Mouse (Mus musculus) midbrain, embryonic 10.5 days (tissue): Measurements from ENCODE around the gene Naa16. TPM values are rescaled to one million over a fixed set of nuclear protein-coding genes. Genes with fewer than 3 reads are reported as not detected.
"Not testable (repeated sequence)": the region's sequence is repeated elsewhere in the genome, so short reads cannot be mapped to it uniquely, and the experiment has no call there.

Experiments used
- DNase-seq: peaks from one replicate; pipeline ENCODE4 v3.0.0-alpha.2; 2017; ENCODE audit warnings: low spot score
- H3K27ac ChIP-seq: fragments of 300-500 bp; sonication (generic); replicated peaks from 2 replicates; pipeline ENCODE4 v1.5.1; 2016; ENCODE audit warnings: mild to moderate bottlenecking
- H3K27me3 ChIP-seq: fragments of 300-500 bp; sonication (generic); 2 replicates; pipeline ENCODE4 v1.6.1; 2016; ENCODE audit warnings: low read depth, mild to moderate bottlenecking; ENCODE audit not compliant: poor library complexity, severe bottlenecking
- H3K36me3 ChIP-seq: fragments of 300-500 bp; sonication (generic); 2 replicates; pipeline ENCODE4 v1.6.1; 2016; ENCODE audit warnings: mild to moderate bottlenecking, moderate library complexity
- H3K4me1 ChIP-seq: fragments of 300-500 bp; sonication (generic); 2 replicates; pipeline ENCODE4 v1.6.1; 2016
- H3K4me3 ChIP-seq: fragments of 300-500 bp; sonication (generic); 2 replicates; pipeline ENCODE4 v1.5.1; 2016; ENCODE audit warnings: mild to moderate bottlenecking, moderate library complexity
- H3K9me3 ChIP-seq: fragments of 300-500 bp; sonication (generic); replicated peaks from 2 replicates; pipeline ENCODE4 v1.6.1; 2016; ENCODE audit warnings: mild to moderate bottlenecking
- WGBS: fragments of 180-500 bp; shearing (Covaris S2); methylation state at CpG from one replicate; pipeline ENCODE4 v1.1.7; 2016; 5-methylcytosine and 5-hydroxymethylcytosine counted together
- polyA plus RNA-seq: library from polyadenylated mRNA; unstranded; fragments of >200 nt; fragmentation: Nextera tagmentation; extraction: Ambion mirVana; gene quantifications from 2 replicates; pipeline ENCODE4 v1.2.1, GENCODE M21; 2016

Naa16 gene
- polyA plus RNA-seq: 40.4 and 47.4 TPM in 2 replicates

DNA sequence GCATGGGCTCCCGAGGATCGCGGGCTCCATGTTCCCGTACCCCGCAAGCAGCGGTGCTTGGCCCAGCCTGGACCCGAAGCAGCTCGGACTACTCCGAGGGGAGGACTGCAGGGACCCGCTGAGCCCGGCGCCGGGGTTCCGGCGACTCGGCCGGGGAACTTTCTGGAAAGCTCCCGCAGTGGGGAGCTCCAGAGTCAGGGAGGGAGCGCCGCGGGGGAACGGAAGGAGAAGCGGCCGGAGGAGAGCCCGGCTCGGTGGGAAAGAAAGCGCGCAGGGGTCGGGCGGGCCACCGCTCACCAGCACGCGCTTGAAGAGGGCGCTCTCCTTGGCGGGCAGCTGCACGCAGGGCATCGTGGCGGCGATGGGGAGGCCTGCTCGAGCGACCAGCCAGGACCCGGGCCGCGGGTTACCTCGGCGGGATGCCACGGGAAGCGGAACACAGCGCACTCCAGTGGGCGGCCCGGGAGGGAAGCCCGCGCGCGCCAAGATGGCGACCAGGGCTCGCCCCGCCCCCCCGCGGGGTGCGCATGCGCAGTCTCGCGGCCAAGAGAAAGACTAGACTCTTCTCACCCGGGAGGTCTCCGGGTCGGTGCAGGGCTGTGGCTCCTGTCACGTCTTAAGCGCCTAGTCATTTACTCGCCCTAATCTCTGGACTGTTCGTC lies at the start of gene Naa16:
Gene Naa16, minus strand, starts transcription at position 514 of the 662 bp plus-strand sequence.
- H3K9me3 ChIP-seq: no peaks in the 10 kb centered on the region

DNA sequence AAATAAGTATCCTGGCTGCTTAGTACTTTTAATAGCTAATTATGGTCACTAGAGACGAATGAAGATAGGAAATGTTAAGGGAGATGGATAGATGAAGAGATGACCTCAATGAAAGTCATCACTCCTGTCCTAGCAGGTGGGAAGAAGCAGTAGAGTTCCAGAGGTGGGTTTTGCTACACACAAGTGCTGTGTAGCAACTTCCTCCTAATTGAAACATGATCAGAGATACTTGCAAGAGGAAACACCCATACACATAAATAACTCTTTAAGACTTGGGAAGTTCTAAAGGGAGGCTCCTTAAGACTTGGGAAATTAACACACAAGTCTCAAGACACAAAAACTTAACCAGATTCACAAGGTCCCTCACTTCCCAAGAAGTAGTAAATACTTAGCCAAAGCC lies 43.5 kb upstream of the Naa16 start:
- Histone ChIP-seq H3K27me3 (no peaks in the 10 kb centered on the region), H3K9me3 (no peaks in the 10 kb centered on the region; the same call in 1 of the 2 replicates), H3K36me3 (0 out of 2 replicates have a peak, but pooled peaks cover 8% of the 10 kb centered on the region), H3K4me1 (no peaks in the 10 kb centered on the region), H3K4me3 (no peak overlapping the region), H3K27ac (no peak overlapping the region)
- 85% methylated on average over 1 of the region's 1 CpGs for WGBS
- no peak for DNase-seq

More for the DNA sequence above, at the start of gene Naa16:
- peaks cover 18% of the 10 kb centered on the region for H3K4me1 ChIP-seq
- DNase-seq: peak; percentile 97
- peak within 1 kb of the TSS; percentile 97 for H3K27ac ChIP-seq
- WGBS: under 1% methylated on average over 71 of the region's 71 CpGs
- peaks cover 28% of the 10 kb centered on the region for H3K36me3 ChIP-seq
- no peaks in the 10 kb centered on the region for H3K27me3 ChIP-seq
- H3K4me3 ChIP-seq: peak within 1 kb of the TSS; percentile 68

DNA sequence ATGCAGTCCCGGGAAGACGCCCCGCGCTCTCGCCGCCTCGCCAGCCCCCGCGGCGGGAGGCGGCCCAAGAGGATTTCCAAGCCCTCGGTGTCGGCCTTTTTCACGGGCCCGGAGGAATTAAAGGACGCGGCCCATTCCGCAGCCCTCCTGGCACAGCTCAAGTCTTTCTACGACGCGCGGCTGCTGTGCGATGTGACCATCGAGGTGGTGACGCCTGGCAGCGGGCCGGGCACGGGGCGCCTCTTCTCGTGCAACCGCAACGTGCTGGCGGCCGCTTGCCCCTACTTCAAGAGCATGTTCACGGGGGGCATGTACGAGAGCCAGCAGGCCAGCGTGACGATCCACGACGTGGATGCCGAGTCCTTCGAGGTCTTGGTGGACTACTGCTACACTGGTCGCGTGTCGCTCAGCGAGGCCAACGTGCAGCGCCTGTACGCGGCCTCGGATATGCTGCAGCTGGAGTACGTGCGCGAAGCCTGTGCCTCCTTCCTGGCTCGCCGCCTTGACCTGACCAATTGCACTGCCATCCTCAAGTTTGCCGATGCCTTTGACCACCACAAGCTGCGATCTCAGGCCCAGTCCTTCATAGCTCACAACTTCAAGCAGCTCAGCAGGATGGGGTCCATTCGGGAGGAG lies 36.3 kb upstream of the Naa16 start:
- DNase-seq, H3K27me3 ChIP-seq, H3K4me1 ChIP-seq: not testable (repeated sequence)
- peaks cover 16% of the 10 kb centered on the region for H3K9me3 ChIP-seq
- peak overlapping the region; percentile 86 for H3K27ac ChIP-seq
- peaks cover 25% of the 10 kb centered on the region for H3K36me3 ChIP-seq
- peak overlapping the region; percentile 59 for H3K4me3 ChIP-seq
- WGBS: 53% methylated on average over 15 of the region's 59 CpGs

DNA sequence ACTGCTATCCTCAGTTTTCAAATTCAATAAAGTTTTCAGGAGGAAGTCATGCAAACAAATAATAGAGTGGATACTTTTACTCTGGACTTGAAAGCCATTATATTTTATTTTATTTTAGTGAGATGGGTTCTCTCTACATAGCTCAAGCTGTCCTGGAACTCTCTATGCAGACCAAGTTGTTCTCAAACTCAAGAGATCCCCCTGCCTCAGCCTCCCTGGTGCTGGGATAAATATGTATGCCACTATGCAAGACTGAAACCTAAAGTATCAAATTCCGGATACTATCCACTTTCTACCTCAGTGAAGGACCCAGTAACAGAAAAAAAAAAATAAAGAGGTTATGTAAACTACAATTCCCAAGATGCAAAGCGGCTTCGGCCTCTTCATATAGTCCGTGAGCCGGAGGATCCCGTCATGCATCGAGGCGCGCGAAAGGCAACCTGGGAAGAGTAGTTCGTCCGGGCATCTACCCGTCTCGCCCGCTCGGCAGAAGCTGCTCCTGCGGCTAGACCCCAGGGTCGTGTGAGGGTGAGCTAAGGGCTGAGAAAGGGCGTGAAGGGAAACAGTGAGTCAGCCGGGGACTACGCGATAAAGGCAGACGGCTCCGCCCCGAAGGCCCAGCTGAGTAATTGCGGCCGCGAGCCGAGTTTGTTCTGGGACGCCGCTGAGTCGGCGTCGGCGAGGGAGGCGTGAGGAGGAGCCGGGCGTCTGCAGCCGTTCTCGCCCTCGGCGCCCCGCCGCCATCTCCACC lies 35.6 kb upstream of the Naa16 start, which contains the start of gene Kbtbd7:
Gene Kbtbd7, plus strand, starts transcription at position 533 of the 751 bp plus-strand sequence.
- peak within 1 kb of the TSS; percentile 86 for H3K27ac ChIP-seq
- under 1% methylated on average over 44 of the region's 44 CpGs for WGBS

DNA sequence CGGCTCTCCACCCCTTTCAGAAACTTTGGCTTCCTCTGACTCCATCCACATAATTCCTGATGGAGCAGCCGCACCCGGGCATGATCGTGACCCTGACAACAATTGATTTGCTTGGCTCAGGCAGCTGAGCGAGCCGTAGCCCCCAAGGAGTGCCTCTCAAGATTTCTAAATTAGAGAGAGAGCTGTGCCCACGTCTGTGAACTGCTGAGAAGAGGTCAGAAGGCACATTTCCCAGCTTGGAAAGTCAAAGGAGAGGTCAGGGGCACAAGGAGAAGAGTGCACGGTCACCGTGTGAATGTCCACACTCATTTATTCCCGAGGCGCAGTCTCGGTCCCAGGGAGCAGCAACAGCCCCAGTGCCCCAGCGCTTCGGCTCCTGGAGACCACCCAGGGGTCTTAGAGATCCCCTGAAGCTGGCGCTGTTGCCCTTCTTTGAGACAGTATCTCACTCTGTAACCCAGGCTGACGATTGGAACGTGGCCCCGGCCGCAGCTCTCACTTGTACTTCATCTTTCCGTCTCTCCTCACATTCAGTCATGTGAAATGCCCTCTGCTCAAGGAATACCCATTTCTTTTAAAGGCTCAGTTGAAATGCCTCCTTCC lies 29.6 kb upstream of the Naa16 start:
- Histone ChIP-seq H3K36me3 (peaks cover 9% of the 10 kb centered on the region), H3K27me3 (no peaks in the 10 kb centered on the region), H3K9me3 (no peaks in the 10 kb centered on the region), H3K27ac (peak overlapping the region; percentile 19), H3K4me1 (peaks cover 18% of the 10 kb centered on the region), H3K4me3 (peak overlapping the region; percentile 14; the same call in 1 of the 2 replicates)
- peak; percentile 63 for DNase-seq
- 49% methylated on average over 20 of the region's 20 CpGs for WGBS

More for the DNA sequence above, 35.6 kb upstream of the Naa16 start, which contains the start of gene Kbtbd7:
- Histone ChIP-seq H3K4me3 (peak within 1 kb of the TSS; percentile 59), H3K27me3 (no peaks in the 10 kb centered on the region), H3K9me3 (peaks cover 16% of the 10 kb centered on the region), H3K36me3 (peaks cover 21% of the 10 kb centered on the region), H3K4me1 (no peaks in the 10 kb centered on the region)
- peak; percentile 93 for DNase-seq

- WGBS: 72% methylated on average over 6 of the region's 6 CpGs
- H3K27ac ChIP-seq: no peak overlapping the region
- peaks cover 29% of the 10 kb centered on the region for H3K36me3 ChIP-seq
- 0 out of 2 replicates have a peak, but pooled peaks cover 5% of the 10 kb centered on the region for H3K4me1 ChIP-seq
- H3K27me3 ChIP-seq: no peaks in the 10 kb centered on the region
- no peak for DNase-seq
- H3K4me3 ChIP-seq: no peak overlapping the region
- no peaks in the 10 kb centered on the region for H3K9me3 ChIP-seq
Observed at GRCm38 (mm10) chr14:79413121-79413520, 22.5 kb upstream of the Naa16 start.

GRCm38 (mm10) chr14:79410662-79411061 lies 20.1 kb upstream of the Naa16 start:
- H3K27ac ChIP-seq: no peak overlapping the region
- H3K9me3 ChIP-seq: no peaks in the 10 kb centered on the region
- H3K27me3 ChIP-seq: no peaks in the 10 kb centered on the region
- DNase-seq: no peak
- H3K4me1 ChIP-seq: 0 out of 2 replicates have a peak, but pooled peaks cover 5% of the 10 kb centered on the region
- no peak overlapping the region for H3K4me3 ChIP-seq
- 75% methylated on average over 2 of the region's 2 CpGs for WGBS
- H3K36me3 ChIP-seq: peaks cover 35% of the 10 kb centered on the region

- no peak for DNase-seq
- Histone ChIP-seq H3K36me3 (peaks cover 34% of the 10 kb centered on the region), H3K9me3 (no peaks in the 10 kb centered on the region), H3K4me1 (0 out of 2 replicates have a peak, but pooled peaks cover 5% of the 10 kb centered on the region), H3K27me3 (no peaks in the 10 kb centered on the region), H3K27ac (no peak overlapping the region), H3K4me3 (no peak overlapping the region)
- 89% methylated on average over 6 of the region's 6 CpGs for WGBS
Observed at GRCm38 (mm10) chr14:79409278-79409830, 18.8 kb upstream of the Naa16 start.

DNA sequence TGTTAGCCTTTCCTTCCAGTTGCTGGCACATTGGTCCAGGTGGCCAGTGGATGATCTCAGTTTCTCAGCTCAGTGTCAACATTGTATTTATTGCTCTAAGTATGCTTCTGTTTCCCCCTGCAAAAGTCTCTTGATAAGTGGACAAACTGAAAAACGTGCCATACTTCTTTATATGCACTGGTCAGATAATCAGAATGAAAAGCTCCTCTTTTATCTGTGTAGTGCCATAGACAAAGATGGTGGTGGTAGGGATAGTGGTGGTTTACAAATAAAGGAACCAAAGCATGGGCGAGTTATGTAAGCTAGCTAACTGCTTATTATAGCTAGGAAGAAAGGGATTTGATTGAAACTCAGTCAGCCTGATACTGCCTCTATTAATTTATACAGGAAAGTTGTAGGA lies 17.1 kb upstream of the Naa16 start:
- H3K36me3 ChIP-seq: peaks cover 32% of the 10 kb centered on the region
- H3K4me3 ChIP-seq: no peak overlapping the region
- DNase-seq: no peak
- no peaks in the 10 kb centered on the region for H3K4me1 ChIP-seq
- no peaks in the 10 kb centered on the region for H3K9me3 ChIP-seq
- no peak overlapping the region for H3K27ac ChIP-seq
- 89% methylated on average over 2 of the region's 2 CpGs for WGBS
- no peaks in the 10 kb centered on the region for H3K27me3 ChIP-seq

DNA sequence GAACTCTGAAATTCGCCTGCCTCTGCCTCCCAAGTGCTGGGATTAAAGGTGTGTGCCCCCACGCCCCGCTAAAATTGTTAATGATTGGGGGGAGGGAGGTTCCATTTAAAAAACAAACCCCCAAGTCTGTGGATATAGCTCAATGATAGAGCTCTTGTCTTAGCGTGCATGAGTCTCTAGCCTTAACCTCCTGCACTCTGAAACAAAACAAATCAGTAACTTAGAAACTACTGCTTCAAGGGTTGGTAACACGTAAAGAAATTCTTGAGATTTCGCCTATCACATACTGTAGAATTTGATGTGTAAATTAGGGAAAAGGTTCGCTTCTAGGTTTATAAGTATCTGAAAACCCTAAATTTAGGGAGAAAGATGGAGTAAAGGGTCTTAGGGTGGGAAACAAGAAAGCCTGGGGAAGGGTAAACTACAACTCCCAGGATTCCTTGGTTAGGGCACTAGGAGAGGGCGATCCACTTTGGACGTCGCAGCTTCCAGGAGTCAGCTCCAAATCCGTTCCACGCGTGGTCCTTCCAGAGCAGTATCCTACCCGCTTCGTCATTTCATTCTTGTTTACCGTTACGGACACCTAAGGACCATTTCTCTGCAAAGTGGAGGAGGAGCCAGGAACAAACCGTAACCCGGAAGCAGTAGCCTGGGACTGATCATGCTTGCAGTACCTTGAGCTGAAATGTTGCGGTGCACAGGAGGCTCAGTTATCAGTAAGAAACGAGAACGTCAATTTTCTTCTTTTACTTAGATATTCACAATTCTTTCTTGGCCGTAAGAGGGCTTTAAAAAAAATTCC lies 6.9 kb upstream of the Naa16 start, which contains the start of gene Mtrf1:
Gene Mtrf1, plus strand, starts transcription at position 452 of the 802 bp plus-strand sequence.
- no peaks in the 10 kb centered on the region for H3K27me3 ChIP-seq
- no peaks in the 10 kb centered on the region for H3K9me3 ChIP-seq
- H3K36me3 ChIP-seq: peaks cover 11% of the 10 kb centered on the region
- WGBS: 21% methylated on average over 23 of the region's 23 CpGs
- H3K27ac ChIP-seq: peak within 1 kb of the TSS; percentile 96
- DNase-seq: peak; percentile 66
- H3K4me3 ChIP-seq: peak within 1 kb of the TSS; percentile 70
- peaks cover 9% of the 10 kb centered on the region; the same call in 1 of the 2 replicates for H3K4me1 ChIP-seq

DNA sequence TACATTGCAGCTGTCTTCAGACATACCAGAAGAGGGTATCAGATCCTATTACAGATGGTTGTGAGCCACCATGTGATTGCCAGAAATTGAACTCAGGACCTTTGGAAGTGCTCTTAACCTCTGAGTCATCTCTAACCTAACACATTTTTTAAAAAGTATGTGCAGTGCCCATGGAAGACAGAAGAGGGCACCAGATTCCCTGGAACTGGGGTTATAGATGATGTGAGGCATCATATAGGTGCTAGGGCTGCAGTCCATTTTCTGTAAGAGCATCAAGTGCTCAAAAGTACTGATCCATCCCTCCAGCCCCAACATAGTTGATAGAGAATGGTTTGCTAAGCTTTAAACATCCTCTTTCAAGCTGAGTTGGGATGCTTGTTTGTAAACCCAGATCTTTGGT lies 4.0 kb upstream of the Naa16 start:
- DNase-seq: peak; percentile 33
- peaks cover 11% of the 10 kb centered on the region for H3K4me1 ChIP-seq
- H3K27me3 ChIP-seq: no peaks in the 10 kb centered on the region
- H3K4me3 ChIP-seq: no peak overlapping the region
- no peaks in the 10 kb centered on the region for H3K9me3 ChIP-seq
- H3K27ac ChIP-seq: no peak overlapping the region
- H3K36me3 ChIP-seq: no peaks in the 10 kb centered on the region
